Mouse (Mus musculus) cerebellum, adult (tissue): ENCODE measurements around the gene Olfr1368.
A peak's percentile ranks its signal among the peaks of the same experiment; 100 is the strongest.
"Not testable (repeated sequence)": the region's sequence is repeated elsewhere in the genome, so short reads cannot be mapped to it uniquely, and the experiment has no call there.

Source experiments
- ATAC-seq: cut with Nextera tagmentation; 2 replicates; pipeline ENCODE4 v1.9.2; 2017; ENCODE audit warnings: mild to moderate bottlenecking, moderate library complexity, mixed read lengths; ENCODE audit not compliant: insufficient number of reproducible peaks, low FRiP score, low TSS enrichment

Olfr1368 gene

GRCm38 (mm10) chr13:21168371-21169011, 22.8 kb upstream of the Olfr1368 start:
- ATAC-seq, result no peak

GRCm38 (mm10) chr13:21167910-21168300, 22.2 kb upstream of the Olfr1368 start:
- no peak for ATAC-seq

GRCm38 (mm10) chr13:21166936-21167909, 21.6 kb upstream of the Olfr1368 start:
- ATAC-seq, result peak; percentile 31; the same call in 1 of the 2 replicates

GRCm38 (mm10) chr13:21162591-21162990, 16.9 kb upstream of the Olfr1368 start:
- ATAC-seq, result no peak

GRCm38 (mm10) chr13:21161591-21161990, 15.9 kb upstream of the Olfr1368 start:
- no peak for ATAC-seq

GRCm38 (mm10) chr13:21160657-21161590, 15.3 kb upstream of the Olfr1368 start:
- ATAC-seq, result peak; percentile 32; the same call in 1 of the 2 replicates

GRCm38 (mm10) chr13:21160041-21160511, 14.4 kb upstream of the Olfr1368 start:
- no peak for ATAC-seq

GRCm38 (mm10) chr13:21159475-21159819, 13.8 kb upstream of the Olfr1368 start:
- ATAC-seq, result no peak

GRCm38 (mm10) chr13:21158785-21159474, 13.3 kb upstream of the Olfr1368 start:
- ATAC-seq, result peak; percentile 83

GRCm38 (mm10) chr13:21158071-21158470, 12.4 kb upstream of the Olfr1368 start:
- ATAC-seq, result no peak

GRCm38 (mm10) chr13:21155888-21156287, 10.2 kb upstream of the Olfr1368 start:
- ATAC-seq, result no peak

- no peak for ATAC-seq
These were observed 3.2 kb downstream of the Olfr1368 start for GRCm38 (mm10) chr13:21142421-21142820.

GRCm38 (mm10) chr13:21129339-21129738, 16.3 kb downstream of the Olfr1368 start, which contains the start of gene Olfr263:
TSS of gene Olfr263 (plus strand) at chr13:21129639.
- not testable (repeated sequence) for ATAC-seq

GRCm38 (mm10) chr13:21114121-21114520, 31.5 kb downstream of the Olfr1368 start:
- ATAC-seq, result no peak

GRCm38 (mm10) chr13:21111183-21111582, 34.5 kb downstream of the Olfr1368 start, which contains the start of gene Olfr1369-ps1:
TSS of gene Olfr1369-ps1 (plus strand) at chr13:21111483.
- not testable (repeated sequence) for ATAC-seq

GRCm38 (mm10) chr13:21110441-21110840, 35.2 kb downstream of the Olfr1368 start:
- ATAC-seq, result no peak

GRCm38 (mm10) chr13:21109759-21110158, 35.9 kb downstream of the Olfr1368 start:
- no peak for ATAC-seq
